Mouse (Mus musculus) embryonic facial prominence, embryonic 11.5 days (tissue): ENCODE measurements around the gene Naa10. TPM values are rescaled to one million over a fixed set of nuclear protein-coding genes. Genes with fewer than 3 reads are reported as not detected.

ENCODE experiments used
- ATAC-seq: fragments of 200-750 bp; cut with Nextera tagmentation; replicated peaks from 2 replicates; pipeline ENCODE4 v1.8.0; 2017; ENCODE audit warnings: low read depth; ENCODE audit not compliant: insufficient number of reproducible peaks, low FRiP score, low TSS enrichment
- DNase-seq: peaks from one replicate; pipeline ENCODE4 v3.0.0-alpha.2; 2015; ENCODE audit warnings: low spot score
- H3K27ac ChIP-seq: fragments of 300-500 bp; sonication (generic); replicated peaks from 2 replicates; pipeline ENCODE4 v1.5.1; 2014; ENCODE audit warnings: mild to moderate bottlenecking, low read depth, low read length, control low read depth
- H3K27me3 ChIP-seq: fragments of 300-500 bp; sonication (generic); 2 replicates; pipeline ENCODE4 v1.6.1; 2014; ENCODE audit warnings: mild to moderate bottlenecking, low read length, moderate library complexity, mixed read lengths; ENCODE audit not compliant: control insufficient read depth, insufficient read depth
- H3K36me3 ChIP-seq: fragments of 300-500 bp; sonication (generic); replicated peaks from 2 replicates; pipeline ENCODE4 v1.6.1; 2014; ENCODE audit warnings: low read depth, mild to moderate bottlenecking, low read length, moderate library complexity, mixed read lengths; ENCODE audit not compliant: control insufficient read depth, insufficient read depth
- H3K4me1 ChIP-seq: fragments of 300-500 bp; sonication (generic); 2 replicates; pipeline ENCODE4 v1.6.1; 2014; ENCODE audit warnings: low read length, mixed read lengths; ENCODE audit not compliant: control insufficient read depth, insufficient read depth
- H3K4me2 ChIP-seq: fragments of 300-500 bp; sonication (generic); 2 replicates; pipeline ENCODE4 v1.6.1; 2014; ENCODE audit warnings: low read depth, mild to moderate bottlenecking, control low read depth, low read length, moderate library complexity
- H3K4me3 ChIP-seq: fragments of 300-500 bp; sonication (generic); 2 replicates; pipeline ENCODE4 v1.5.1; 2014; ENCODE audit warnings: low read depth, low read length, control low read depth
- H3K9ac ChIP-seq: fragments of 300-500 bp; sonication (generic); replicated peaks from 2 replicates; pipeline ENCODE4 v1.6.1; 2014; ENCODE audit warnings: mild to moderate bottlenecking, control low read depth, low read length
- H3K9me3 ChIP-seq: fragments of 300-500 bp; sonication (generic); replicated peaks from 2 replicates; pipeline ENCODE4 v1.6.1; 2016; ENCODE audit warnings: mild to moderate bottlenecking, low read length, inconsistent platforms, mixed read lengths; ENCODE audit not compliant: control insufficient read depth
- WGBS: fragments of 180-500 bp; shearing (Covaris S2); extraction: QIAGEN DNeasy Blood & Tissue Kit; methylation state at CpG from one replicate; pipeline ENCODE4 v1.1.7; 2014; 5-methylcytosine and 5-hydroxymethylcytosine counted together
- polyA plus RNA-seq: library from polyadenylated mRNA; unstranded; fragments of >200 nt; fragmentation: Nextera tagmentation; extraction: Ambion mirVana; gene quantifications from 2 replicates; pipeline ENCODE4 v1.2.1, GENCODE M21; 2014

Naa10 gene
- polyA plus RNA-seq, 1 experiment from 2014 or later, result 159 TPM

DNA sequence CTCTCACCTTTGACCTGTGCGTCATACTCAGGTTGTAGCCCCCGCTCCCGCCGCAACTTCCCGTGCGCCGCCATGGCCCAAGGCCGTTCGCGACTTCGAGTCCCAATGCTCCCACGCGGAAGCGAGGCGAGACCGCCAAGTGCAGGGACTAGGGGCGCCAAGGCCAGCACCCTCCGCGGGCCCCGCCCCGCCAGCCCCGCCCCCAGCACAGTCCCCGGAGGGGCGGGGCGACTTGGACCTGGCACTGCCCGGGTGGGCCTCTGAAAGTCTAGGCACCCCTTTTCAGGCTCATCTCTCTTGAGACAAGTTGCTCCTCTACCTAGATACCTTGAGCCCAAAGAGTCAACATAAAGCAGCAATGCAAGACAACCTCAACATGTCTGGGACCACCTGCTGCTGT, 10.6 kb downstream of the Naa10 start:
- Histone ChIP-seq H3K4me1 (no peaks in the 10 kb centered on the region), H3K4me2 (peak overlapping the region; percentile 34), H3K27me3 (no peaks in the 10 kb centered on the region), H3K9me3 (no peaks in the 10 kb centered on the region), H3K9ac (0 out of 2 replicates have a peak overlapping the region, but pooled peaks have one; percentile 22), H3K27ac (no peak overlapping the region), H3K36me3 (no peaks in the 10 kb centered on the region), H3K4me3 (no peak overlapping the region)
- ATAC-seq (no peak), DNase-seq (no peak)
- 10% methylated on average over 20 of the region's 26 CpGs for WGBS

GRCm38 (mm10) chrX:73910451-73910850, 11.3 kb downstream of the Naa10 start:
- H3K4me3 ChIP-seq, result no peak overlapping the region
- ATAC-seq, result no peak
- no peak overlapping the region for H3K4me2 ChIP-seq

GRCm38 (mm10) chrX:73910049-73910448, 11.7 kb downstream of the Naa10 start:
- no peaks in the 10 kb centered on the region for H3K9me3 ChIP-seq
- H3K9ac ChIP-seq, result no peak overlapping the region
- no peaks in the 10 kb centered on the region for H3K36me3 ChIP-seq
- H3K4me2 ChIP-seq, result no peak overlapping the region
- no peak overlapping the region for H3K27ac ChIP-seq
- 75% methylated on average over 1 of the region's 1 CpGs for WGBS
- H3K27me3 ChIP-seq, result no peaks in the 10 kb centered on the region
- no peak overlapping the region for H3K4me3 ChIP-seq
- ATAC-seq (no peak), DNase-seq (no peak)
- H3K4me1 ChIP-seq, result no peaks in the 10 kb centered on the region

More at GRCm38 (mm10) chrX:73910451-73910850, 11.3 kb downstream of the Naa10 start:
- Histone ChIP-seq H3K27me3 (no peaks in the 10 kb centered on the region), H3K9me3 (no peaks in the 10 kb centered on the region), H3K27ac (no peak overlapping the region), H3K4me1 (no peaks in the 10 kb centered on the region), H3K9ac (no peak overlapping the region), H3K36me3 (no peaks in the 10 kb centered on the region)
- no peak for DNase-seq

GRCm38 (mm10) chrX:73897959-73898358, 23.8 kb downstream of the Naa10 start:
- Histone ChIP-seq H3K4me3 (no peak overlapping the region), H3K27me3 (no peaks in the 10 kb centered on the region), H3K9ac (no peak overlapping the region), H3K36me3 (no peaks in the 10 kb centered on the region), H3K4me1 (no peaks in the 10 kb centered on the region), H3K4me2 (no peak overlapping the region), H3K9me3 (no peaks in the 10 kb centered on the region), H3K27ac (no peak overlapping the region)
- no peak for DNase-seq
- no peak for ATAC-seq
- 80% methylated on average over 3 of the region's 3 CpGs for WGBS

- H3K4me2 ChIP-seq, result no peak within 1 kb of the TSS
- ATAC-seq (no peak), DNase-seq (peak; percentile 52)
- H3K36me3 ChIP-seq, result no peaks in the 10 kb centered on the region
- no peak within 1 kb of the TSS for H3K9ac ChIP-seq
- no peaks in the 10 kb centered on the region for H3K27me3 ChIP-seq
- H3K4me1 ChIP-seq, result no peaks in the 10 kb centered on the region
- 13% methylated on average over 2 of the region's 2 CpGs for WGBS
- no peak within 1 kb of the TSS for H3K27ac ChIP-seq
- no peak within 1 kb of the TSS for H3K4me3 ChIP-seq
- no peaks in the 10 kb centered on the region for H3K9me3 ChIP-seq
Measured at GRCm38 (mm10) chrX:73895719-73896118, 26.0 kb downstream of the Naa10 start, which contains the start of gene L1cam. Gene L1cam (minus strand): TSS chrX:73896105.

- WGBS, result 86% methylated on average over 14 of the region's 14 CpGs
- H3K4me2 ChIP-seq, result no peak overlapping the region
- no peaks in the 10 kb centered on the region for H3K9me3 ChIP-seq
- ATAC-seq, result no peak
- H3K27me3 ChIP-seq, result no peaks in the 10 kb centered on the region
- no peak overlapping the region for H3K27ac ChIP-seq
- H3K4me1 ChIP-seq, result no peaks in the 10 kb centered on the region
- H3K4me3 ChIP-seq, result no peak overlapping the region
- DNase-seq, result no peak
- H3K36me3 ChIP-seq, result no peaks in the 10 kb centered on the region
- no peak overlapping the region for H3K9ac ChIP-seq
Measured at GRCm38 (mm10) chrX:73892833-73893232, 28.9 kb downstream of the Naa10 start.

GRCm38 (mm10) chrX:73891551-73892152, 30.1 kb downstream of the Naa10 start, which contains the start of gene Avpr2:
Gene Avpr2 (plus strand): TSS chrX:73892102.
- Histone ChIP-seq H3K4me3 (no peak within 1 kb of the TSS), H3K9ac (no peak within 1 kb of the TSS), H3K36me3 (no peaks in the 10 kb centered on the region), H3K27ac (no peak within 1 kb of the TSS), H3K9me3 (no peaks in the 10 kb centered on the region), H3K27me3 (no peaks in the 10 kb centered on the region), H3K4me2 (no peak within 1 kb of the TSS), H3K4me1 (no peaks in the 10 kb centered on the region)
- WGBS, result 80% methylated on average over 6 of the region's 6 CpGs
- ATAC-seq (no peak), DNase-seq (no peak)

DNA sequence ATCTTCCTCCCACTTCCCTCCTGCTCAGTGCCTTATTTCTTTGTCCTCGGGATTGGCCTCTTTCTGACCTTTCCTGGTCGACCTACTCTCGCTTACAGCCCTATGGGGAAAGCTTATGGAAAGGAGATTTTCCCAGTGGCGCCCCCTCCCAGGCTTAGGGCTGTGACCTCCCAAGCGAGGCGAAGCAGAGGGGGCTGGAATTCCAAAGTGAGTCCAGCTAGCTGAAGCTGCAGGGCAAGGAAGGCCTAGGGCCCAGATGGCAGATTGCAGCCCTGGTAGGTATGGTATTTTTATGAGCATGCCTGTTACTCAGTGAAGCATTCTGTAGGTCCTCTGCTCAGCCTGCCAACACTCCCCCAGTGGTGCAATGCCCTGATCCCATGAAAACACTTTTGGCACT, 40.3 kb downstream of the Naa10 start:
- no peaks in the 10 kb centered on the region for H3K36me3 ChIP-seq
- ATAC-seq (no peak), DNase-seq (peak; percentile 1)
- H3K9me3 ChIP-seq, result no peaks in the 10 kb centered on the region
- H3K4me1 ChIP-seq, result no peaks in the 10 kb centered on the region
- H3K27me3 ChIP-seq, result peaks cover 6% of the 10 kb centered on the region; the same call in 1 of the 2 replicates
- no peak overlapping the region for H3K9ac ChIP-seq
- no peak overlapping the region for H3K4me2 ChIP-seq
- H3K4me3 ChIP-seq, result no peak overlapping the region
- 12% methylated on average over 6 of the region's 6 CpGs for WGBS
- H3K27ac ChIP-seq, result no peak overlapping the region
